Mouse (Mus musculus) layer of hippocampus, postnatal 36 days (tissue): Measurements from ENCODE around the gene Dsn1. TPM values are rescaled to one million over a fixed set of nuclear protein-coding genes. Genes with fewer than 3 reads are reported as not detected.

ENCODE experiments used
- DNase-seq, 2 experiments: peaks; one replicate each; pipeline ENCODE4 v3.0.0; 2022
- total RNA-seq, 2 experiments: library from RNA; stranded (reverse); gene quantifications; 2 replicates each; pipeline ENCODE4 v1.2.3; 2021

Dsn1 gene
- total RNA-seq = 1 to 10 TPM; 3.3 to 5.5 TPM

- peak; percentile 88 to 89 for DNase-seq
Measured at GRCm38 (mm10) chr2:157006511-157007233, at the start of gene Dsn1. Gene Dsn1, minus strand, starts transcription at chr2:157007154.

- no peak for DNase-seq
Measured at GRCm38 (mm10) chr2:157055721-157056120, 48.8 kb upstream of the Dsn1 start.

- peak in 1 of 2 experiments; percentile 68 for DNase-seq
Measured at GRCm38 (mm10) chr2:157054816-157055215, 47.9 kb upstream of the Dsn1 start.

- no peak for DNase-seq
Measured at GRCm38 (mm10) chr2:157054297-157054696, 47.3 kb upstream of the Dsn1 start.

GRCm38 (mm10) chr2:157053787-157054186 lies 46.8 kb upstream of the Dsn1 start:
- DNase-seq = no peak

- DNase-seq = no peak
Measured at GRCm38 (mm10) chr2:157053124-157053523, 46.2 kb upstream of the Dsn1 start.

GRCm38 (mm10) chr2:157052448-157052847 lies 45.5 kb upstream of the Dsn1 start:
- DNase-seq = no peak

- DNase-seq = peak; percentile 64 to 69
Measured at GRCm38 (mm10) chr2:157049831-157050243, 42.9 kb upstream of the Dsn1 start.

GRCm38 (mm10) chr2:157048395-157049181 lies 41.6 kb upstream of the Dsn1 start:
- peak; percentile 75 to 81 for DNase-seq

GRCm38 (mm10) chr2:157046956-157047355 lies 40.0 kb upstream of the Dsn1 start:
- DNase-seq = no peak

GRCm38 (mm10) chr2:157045932-157046331 lies 39.0 kb upstream of the Dsn1 start:
- DNase-seq = no peak

GRCm38 (mm10) chr2:157043987-157044386 lies 37.0 kb upstream of the Dsn1 start:
- DNase-seq = no peak

GRCm38 (mm10) chr2:157043556-157043955 lies 36.6 kb upstream of the Dsn1 start:
- DNase-seq = no peak

GRCm38 (mm10) chr2:157041421-157041820 lies 34.5 kb upstream of the Dsn1 start:
- DNase-seq = no peak

GRCm38 (mm10) chr2:157040649-157041046 lies 33.7 kb upstream of the Dsn1 start:
- DNase-seq = no peak

GRCm38 (mm10) chr2:157039900-157040648 lies 33.1 kb upstream of the Dsn1 start:
- no peak for DNase-seq

GRCm38 (mm10) chr2:157037303-157037702 lies 30.3 kb upstream of the Dsn1 start:
- DNase-seq = no peak

GRCm38 (mm10) chr2:157036400-157036799 lies 29.4 kb upstream of the Dsn1 start:
- no peak for DNase-seq

- no peak for DNase-seq
Measured at GRCm38 (mm10) chr2:157035371-157035770, 28.4 kb upstream of the Dsn1 start.

- DNase-seq = peak; percentile 82
Measured at GRCm38 (mm10) chr2:157030804-157031203, 23.9 kb upstream of the Dsn1 start.

GRCm38 (mm10) chr2:157028261-157028660 lies 21.3 kb upstream of the Dsn1 start:
- DNase-seq = no peak

- DNase-seq = peak in 1 of 2 experiments; percentile 69
Measured at GRCm38 (mm10) chr2:157027106-157028008, 20.4 kb upstream of the Dsn1 start.
